Mouse (Mus musculus) bone marrow, adult 2 months (tissue): ENCODE data around the gene Gabrr3.

Source experiments
- CTCF ChIP-seq: fragments of 200-500 bp; IDR thresholded peaks from 2 replicates; pipeline ENCODE4 v1.5.1; 2011; ENCODE audit warnings: low read length, control low read depth; ENCODE audit not compliant: control insufficient read depth, insufficient read depth
- POLR2A ChIP-seq: fragments of 200-500 bp; IDR thresholded peaks from 2 replicates; pipeline ENCODE4 v1.6.1; 2011; ENCODE audit warnings: low read depth, mild to moderate bottlenecking, control low read depth, low read length, borderline replicate concordance; ENCODE audit not compliant: control insufficient read depth

DNA sequence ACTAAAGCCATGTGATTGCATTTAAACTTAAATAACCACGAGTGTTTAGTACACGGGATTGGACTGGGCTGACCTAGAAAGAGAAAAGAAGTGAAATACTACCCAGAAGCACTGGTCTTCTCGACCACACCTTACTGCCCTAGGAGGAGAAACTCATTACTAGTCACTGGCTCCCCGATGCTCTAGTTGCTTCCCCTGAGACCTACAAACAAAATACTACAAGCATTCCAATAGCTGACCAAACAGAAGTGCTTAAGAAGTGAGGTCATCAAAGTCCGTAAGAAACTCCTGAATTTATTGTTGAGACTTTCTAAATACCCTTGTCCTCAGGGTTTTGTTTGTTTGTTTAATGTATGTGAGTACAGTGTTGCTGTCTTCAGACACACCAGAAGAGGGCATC, 102.7 kb downstream of the Gabrr3 start:
- TF ChIP-seq CTCF = no peak
- no peak for TF ChIP-seq POLR2A
